Mouse (Mus musculus) Muller cell, postnatal 12 days (primary cell): ENCODE measurements around the gene 9930104L06Rik.
"Not testable (repeated sequence)": the region's sequence is repeated elsewhere in the genome, so short reads cannot be mapped to it uniquely, and the experiment has no call there.

Source experiments
- DNase-seq: peaks from one replicate; pipeline ENCODE4 v3.0.0-alpha.2; 2015; ENCODE audit errors: inconsistent ontology term

Gene 9930104L06Rik

GRCm38 (mm10) chr4:124936613-124937471 is at the start of gene 9930104L06Rik:
9930104L06Rik (plus strand) TSS chr4:124937048.
- DNase-seq, result peak; percentile 93

DNA sequence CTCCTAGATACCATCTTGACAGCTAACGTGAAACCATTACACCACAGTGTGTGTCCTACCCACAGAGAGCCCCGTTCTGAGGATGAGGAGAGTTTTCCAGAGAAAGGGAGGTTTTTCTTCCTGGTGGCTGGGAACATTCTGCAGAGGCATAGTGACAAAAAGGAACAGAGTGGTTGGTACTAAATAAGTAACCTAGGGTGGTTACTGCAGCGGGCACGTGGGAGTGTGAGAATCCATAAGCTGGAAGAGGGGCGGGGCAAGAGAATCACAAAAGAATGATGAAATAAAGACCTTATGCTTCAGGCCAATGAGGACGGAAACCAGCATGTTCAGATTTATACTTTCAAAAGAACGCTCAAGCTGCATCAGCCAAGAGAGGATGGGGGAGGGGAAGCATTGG is 48.1 kb upstream of the 9930104L06Rik start:
- no peak for DNase-seq

GRCm38 (mm10) chr4:124889935-124890334 is 46.9 kb upstream of the 9930104L06Rik start:
- DNase-seq, result no peak

- no peak for DNase-seq
Measured at GRCm38 (mm10) chr4:124890831-124891230, 46.0 kb upstream of the 9930104L06Rik start.

DNA sequence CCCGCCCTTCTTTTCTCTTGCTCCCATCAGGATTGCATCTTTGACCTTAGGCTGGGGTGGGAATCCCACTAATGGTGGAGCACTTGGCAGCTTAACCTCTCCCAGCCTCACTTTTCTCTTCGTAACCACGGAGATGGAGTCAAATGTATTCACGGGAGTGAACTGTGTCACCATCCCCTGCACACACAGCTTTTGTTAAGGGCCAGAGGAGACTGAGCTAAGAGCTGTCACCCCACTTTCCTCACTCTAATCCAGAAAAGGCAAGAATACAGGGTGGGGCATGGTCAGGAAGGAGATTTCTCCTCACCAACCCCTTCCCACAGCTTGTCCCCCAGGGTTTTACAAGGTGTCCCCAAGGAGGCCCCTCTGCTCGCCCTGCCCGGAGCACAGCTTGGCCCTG is 43.1 kb upstream of the 9930104L06Rik start:
- DNase-seq, result no peak

DNA sequence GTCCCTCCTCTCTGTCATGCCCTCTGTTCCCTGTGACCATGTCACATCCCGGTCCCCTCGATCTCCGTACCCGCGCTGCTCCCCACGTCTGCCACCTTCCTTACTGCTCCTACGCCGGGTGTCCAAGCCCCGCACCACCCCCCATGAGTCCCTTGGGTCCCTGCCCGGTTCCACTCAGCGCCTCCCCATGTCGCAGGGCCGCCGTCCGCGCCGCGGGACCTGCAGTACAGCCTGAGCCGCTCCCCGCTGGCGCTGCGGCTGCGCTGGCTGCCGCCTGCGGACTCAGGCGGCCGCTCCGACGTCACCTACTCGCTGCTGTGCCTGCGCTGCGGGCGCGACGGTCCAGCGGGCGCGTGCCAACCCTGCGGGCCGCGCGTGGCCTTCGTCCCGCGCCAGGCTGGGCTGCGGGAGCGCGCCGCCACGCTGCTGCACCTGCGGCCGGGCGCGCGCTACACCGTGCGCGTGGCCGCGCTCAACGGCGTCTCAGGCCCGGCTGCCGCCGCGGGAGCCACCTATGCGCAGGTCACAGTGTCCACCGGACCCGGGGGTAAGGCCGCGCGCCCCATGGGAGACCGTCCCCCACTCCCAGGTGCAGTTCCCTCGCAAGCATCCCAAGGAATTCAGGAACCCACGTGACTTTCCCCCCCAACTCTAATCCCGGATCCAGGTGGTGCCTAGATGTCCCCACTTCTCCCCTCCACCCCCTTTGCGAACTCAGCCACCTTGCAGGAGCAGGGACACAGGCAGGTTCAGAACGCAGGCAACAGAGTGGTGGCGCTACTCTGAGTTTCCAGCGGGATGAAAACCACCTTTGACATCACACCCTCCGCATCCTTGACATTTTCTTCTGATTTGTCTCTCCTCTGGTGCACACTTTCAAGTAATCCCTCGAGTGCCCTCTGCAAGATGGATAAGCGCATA is 42.1 kb upstream of the 9930104L06Rik start:
- no peak for DNase-seq

GRCm38 (mm10) chr4:124898428-124898827 is 38.4 kb upstream of the 9930104L06Rik start:
- DNase-seq, result no peak

DNA sequence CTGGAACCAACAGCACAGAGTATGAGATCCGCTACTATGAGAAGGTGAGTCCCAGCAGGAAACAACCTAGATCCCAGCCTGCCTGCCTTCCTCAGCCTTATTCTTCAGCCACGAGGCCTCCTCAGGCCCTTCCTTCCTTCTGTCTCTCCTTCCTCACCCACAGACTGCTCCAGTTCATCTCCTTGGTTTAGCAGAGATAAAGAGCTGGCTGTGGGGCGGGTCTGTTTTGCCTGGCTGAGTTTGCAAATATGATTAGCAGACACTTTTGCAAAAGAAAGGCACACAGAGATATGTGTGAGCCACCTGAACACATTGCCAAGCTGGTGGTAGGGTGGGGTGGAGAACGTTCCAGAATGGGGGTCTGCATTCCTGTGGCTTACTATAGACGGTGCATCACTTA is 36.9 kb upstream of the 9930104L06Rik start:
- no peak for DNase-seq

- DNase-seq, result no peak
Measured at GRCm38 (mm10) chr4:124905417-124905816, 31.4 kb upstream of the 9930104L06Rik start.

DNA sequence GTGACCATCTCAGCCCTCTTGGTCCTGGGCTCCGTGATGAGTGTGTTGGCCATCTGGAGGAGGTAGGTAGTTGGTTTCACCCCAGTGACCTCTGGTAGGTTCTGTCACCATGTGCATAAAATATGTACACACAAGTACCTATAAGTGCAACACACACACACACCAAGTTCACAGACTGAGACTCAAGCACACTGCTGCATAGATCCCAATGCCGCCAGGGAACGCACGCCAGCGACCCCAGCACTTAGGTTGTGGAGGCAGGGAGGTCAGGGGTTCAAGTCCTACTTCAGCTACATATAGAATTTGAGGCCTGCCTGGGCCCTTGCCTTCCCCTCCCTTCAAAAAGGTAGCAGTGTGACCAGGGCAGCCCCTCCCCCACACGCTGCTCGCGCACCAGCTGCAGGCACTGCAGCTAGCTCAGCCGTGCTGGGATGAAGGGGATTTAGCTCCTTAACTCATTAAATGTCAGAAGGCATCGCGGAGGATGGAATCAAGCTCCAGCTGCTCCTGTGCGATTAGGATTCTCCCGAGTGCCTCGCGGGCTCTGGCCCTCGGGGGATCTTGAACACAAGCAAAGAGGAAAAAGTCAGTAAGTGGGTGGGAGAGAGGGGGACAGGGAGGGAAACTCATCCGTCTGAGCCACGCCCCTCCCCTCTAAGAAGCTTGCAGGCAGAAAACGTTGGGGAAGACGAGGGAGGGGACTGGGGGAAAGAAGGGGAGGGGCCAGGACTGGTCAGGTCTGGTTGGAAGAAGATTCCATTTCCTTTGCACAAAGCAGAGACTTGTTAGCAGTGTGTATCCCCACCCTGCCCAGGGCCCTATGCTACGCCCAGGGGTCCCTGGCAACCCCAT is 30.7 kb upstream of the 9930104L06Rik start:
- no peak for DNase-seq

- DNase-seq, result no peak
Measured at GRCm38 (mm10) chr4:124928102-124928501, 8.7 kb upstream of the 9930104L06Rik start.

- DNase-seq, result not testable (repeated sequence)
Measured at GRCm38 (mm10) chr4:124939211-124939610, 2.4 kb downstream of the 9930104L06Rik start, which contains the start of gene Cdca8. Cdca8 (minus strand) TSS chr4:124939311.

GRCm38 (mm10) chr4:124943022-124943421 is 6.2 kb downstream of the 9930104L06Rik start:
- peak; percentile 65 for DNase-seq

DNA sequence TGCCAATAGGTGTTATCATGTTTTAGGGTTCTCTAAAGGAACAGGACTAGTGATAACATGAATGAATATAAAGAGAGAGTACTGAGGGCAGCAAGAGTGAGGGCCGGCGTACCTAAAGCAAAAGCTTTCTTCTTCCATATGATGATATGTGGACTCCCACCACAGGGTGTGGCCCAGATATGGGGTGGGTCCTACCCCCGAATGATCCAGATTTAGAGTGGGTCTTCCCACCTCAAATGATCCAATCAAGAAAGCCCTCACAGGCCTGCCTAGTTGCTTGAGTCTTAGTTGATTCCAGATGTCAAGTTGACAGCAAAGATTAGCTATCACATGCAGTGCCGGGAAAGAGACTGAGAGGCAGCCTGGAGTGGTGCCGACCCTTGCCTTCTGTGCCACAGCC is 6.9 kb downstream of the 9930104L06Rik start:
- no peak for DNase-seq

DNA sequence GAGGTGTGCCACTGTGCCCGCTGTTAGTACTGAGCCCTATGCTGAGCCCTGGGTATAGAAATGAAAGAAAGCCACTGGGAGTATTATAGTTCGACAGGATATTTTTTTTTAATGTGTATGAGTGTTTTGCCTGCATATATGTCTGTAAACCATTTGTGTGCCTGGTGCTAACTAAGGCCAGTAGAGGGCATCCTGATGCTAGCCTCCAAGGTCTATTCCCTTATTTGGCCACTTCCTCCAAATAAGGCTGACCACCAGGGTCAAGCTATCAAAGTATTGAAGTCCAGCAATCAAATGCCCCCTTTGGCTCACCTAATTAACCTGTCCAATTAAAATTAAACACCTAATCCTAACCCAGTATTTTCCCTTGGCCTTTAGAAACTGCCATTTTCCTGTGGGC is 8.1 kb downstream of the 9930104L06Rik start:
- DNase-seq, result no peak

GRCm38 (mm10) chr4:124949488-124949887 is 12.6 kb downstream of the 9930104L06Rik start:
- DNase-seq, result no peak

- no peak for DNase-seq
Measured at GRCm38 (mm10) chr4:124950181-124951035, 13.6 kb downstream of the 9930104L06Rik start.

DNA sequence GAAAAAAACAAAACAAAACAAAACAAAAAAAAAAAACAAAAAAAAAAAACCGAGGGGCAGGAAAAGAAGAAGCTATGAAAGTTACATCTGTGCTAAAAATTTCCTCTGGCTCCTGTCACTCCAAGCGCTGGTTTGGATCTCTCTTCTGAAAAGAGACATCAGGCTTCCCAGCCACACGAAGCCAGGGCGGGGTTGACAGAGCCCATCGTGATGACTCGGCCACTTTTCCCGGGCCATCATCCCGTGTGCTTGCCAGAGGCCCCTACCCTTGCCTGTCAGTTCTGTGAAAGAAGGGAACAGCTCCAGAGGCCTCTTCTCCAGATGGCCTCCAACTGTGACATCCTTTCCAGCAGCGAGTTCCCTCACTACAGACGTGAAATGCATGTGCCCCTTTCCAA is 14.2 kb downstream of the 9930104L06Rik start:
- DNase-seq, result no peak

GRCm38 (mm10) chr4:124953546-124953945 is 16.7 kb downstream of the 9930104L06Rik start:
- no peak for DNase-seq

DNA sequence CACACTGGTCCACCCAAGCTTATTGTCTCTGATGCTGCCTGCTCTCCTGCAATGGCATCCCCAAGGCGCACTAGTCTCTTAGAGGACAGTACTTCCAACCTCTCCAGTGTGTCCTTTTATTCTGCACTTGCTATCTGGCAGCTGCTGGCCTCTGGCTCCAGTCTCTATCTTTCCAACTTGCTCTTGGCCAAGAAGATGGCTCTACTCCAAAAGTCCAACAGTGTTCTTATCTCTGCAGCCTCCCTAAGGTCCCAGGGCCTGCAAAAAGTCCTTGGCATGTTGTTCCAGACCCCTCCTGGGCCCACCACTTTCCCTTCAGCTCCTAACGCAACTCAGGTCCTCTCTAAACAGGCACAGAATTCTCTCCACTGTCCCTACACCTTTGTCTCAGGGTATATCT is 20.4 kb downstream of the 9930104L06Rik start:
- no peak for DNase-seq
